Mouse (Mus musculus) induced T-regulatory cell, adult 2 months (primary cell): ENCODE measurements around the gene Vangl2.
A peak's percentile ranks its signal among the peaks of the same experiment; 100 is the strongest.
"Not testable (repeated sequence)": the region's sequence is repeated elsewhere in the genome, so short reads cannot be mapped to it uniquely, and the experiment has no call there.

ENCODE experiments used
- DNase-seq: peaks from one replicate; pipeline ENCODE4 v3.0.0-alpha.2; 2012; ENCODE audit warnings: low read depth

Vangl2 gene

DNA sequence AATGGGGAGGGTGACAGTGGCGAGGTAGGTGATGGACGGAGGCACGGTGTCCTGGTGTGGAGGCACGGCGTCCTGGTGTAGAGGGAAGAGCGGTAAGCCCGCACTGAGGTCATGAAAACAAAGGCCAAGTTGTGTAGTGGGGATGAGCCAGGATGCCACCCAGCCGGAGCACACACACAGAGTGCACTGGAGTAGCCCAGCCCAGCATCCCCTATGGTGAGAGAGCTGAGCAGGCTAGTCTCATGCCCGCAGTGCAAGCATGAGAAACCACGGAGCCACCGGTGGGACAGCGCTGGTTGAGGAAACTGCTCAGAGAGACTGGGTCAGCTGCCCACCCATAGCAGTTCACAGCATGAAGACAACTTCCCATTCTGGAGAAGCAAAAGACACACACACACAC is 26.6 kb downstream of the Vangl2 start:
- DNase-seq = no peak

- peak; percentile 91 for DNase-seq
Measured at GRCm38 (mm10) chr1:172000641-172001040, 27.6 kb downstream of the Vangl2 start.

GRCm38 (mm10) chr1:171998820-171999597 is 29.2 kb downstream of the Vangl2 start:
- DNase-seq = no peak

GRCm38 (mm10) chr1:171996701-171997100 is 31.5 kb downstream of the Vangl2 start:
- DNase-seq = no peak

DNA sequence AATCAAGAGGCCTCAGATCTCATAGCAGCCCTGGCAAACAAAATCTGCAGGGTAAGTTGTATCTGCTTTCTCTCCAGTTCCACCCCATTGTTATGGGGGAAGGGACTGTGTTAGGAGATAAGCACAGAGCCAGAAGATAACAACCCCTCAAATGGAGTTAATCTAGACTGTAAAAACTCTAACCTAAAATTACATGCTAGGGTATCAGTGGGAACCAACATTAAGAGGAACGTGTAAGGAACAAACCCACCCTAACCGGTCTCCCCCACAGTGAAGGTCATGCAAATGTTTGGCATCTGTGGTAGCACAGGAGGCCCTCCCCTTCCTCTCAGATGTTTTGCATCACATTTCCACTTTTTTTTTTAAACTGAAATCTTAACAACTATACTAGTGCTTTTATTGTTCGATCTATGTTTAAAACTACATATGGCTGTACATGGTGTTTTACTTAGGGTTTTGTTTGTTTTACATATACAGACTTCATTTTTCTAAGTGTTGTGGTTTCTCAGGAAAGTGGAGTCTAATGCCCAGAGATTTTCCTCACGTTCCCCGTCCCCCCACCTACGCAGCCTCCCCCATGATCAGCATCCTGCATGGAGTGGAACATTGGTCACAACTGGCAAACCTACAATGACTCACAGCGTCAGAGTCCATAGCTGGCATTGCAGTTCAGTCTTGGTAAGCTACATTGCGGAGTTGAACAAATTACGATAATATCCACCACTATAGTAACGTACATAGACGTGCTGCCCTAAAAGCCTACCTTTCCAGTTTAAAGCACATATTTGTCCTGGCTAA is 33.1 kb downstream of the Vangl2 start:
- DNase-seq = peak; percentile 44

GRCm38 (mm10) chr1:171994501-171994900 is 33.7 kb downstream of the Vangl2 start:
- DNase-seq = no peak

DNA sequence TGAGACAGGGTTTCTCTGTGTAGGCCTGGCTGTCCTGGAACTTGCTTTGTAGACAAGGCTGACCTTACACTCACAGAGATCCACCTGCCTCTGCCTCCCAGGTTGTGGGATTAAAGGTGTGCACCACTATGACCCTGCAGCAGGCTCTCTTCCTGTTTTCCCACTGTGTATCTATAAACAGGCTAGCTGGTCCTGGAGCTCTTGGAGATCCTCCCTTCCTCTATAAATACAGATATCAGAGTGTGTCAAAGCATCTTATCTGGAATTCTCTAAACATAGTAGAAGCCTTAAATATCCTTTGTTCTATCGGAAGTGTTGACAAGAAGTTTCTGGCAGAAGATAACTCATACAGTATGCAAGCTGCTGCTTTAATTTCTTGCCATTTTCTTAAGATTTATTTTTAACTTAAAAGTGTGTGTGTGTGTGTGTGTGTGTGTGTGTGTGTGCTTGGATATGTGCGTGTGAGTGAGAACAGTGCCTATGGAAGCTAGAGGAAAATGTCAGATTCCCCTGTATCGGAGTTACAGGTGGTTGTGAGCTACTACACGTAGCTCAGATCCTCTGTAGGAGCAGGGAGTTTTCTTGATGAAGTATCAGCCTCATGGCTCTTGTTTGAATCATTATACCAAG is 35.2 kb downstream of the Vangl2 start:
- DNase-seq = no peak

DNA sequence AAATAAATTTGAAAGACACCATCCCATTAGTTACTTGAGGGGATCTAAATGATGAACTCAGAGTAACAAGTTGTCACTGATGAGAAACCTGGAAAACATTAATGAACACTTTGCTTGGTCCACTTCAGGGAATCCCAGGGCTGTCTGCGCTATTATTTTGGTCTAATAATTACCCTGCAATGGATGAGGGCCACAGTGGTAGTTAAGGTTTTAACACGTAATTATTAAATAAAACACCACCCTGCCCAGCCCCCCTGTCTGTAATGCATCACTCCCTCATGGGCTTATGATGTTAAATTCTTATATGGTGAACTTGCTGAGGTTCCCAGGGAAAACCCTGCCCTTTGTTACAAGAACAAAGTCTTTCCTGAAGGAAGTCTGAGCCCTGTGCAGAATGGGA is 36.4 kb downstream of the Vangl2 start:
- no peak for DNase-seq

GRCm38 (mm10) chr1:171984121-171984520 is 44.1 kb downstream of the Vangl2 start:
- DNase-seq = no peak

DNA sequence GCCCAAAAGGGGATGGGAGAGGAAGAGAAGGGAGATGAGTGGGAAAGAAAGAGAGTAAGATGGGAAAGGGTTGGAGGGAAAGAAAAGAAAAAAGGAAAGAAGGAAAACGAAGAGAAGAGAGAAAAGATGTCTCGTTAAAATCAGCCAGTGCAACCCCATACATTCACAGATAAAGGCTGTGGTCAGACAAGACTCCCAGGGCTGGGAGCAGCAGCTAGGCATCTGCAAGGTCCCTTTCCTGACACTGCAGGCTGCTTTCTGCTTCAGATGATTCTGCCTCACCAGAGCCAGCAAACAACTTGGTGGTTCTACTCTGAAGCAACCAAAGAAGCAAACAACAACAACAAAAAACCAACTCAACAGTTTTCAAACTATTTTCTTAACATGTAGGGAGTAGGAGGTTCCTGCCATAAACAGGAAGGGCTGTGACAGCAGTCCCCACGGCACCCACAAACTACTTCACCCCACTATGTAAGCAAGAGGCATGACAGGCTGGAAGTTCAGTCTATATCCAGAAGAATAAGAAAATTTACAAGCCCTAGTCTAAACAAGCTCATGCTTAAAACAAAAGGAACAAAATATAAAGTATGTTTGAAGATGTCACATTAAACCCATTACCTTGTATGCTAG is 44.8 kb downstream of the Vangl2 start:
- peak; percentile 71 for DNase-seq

- DNase-seq = peak; percentile 64
Measured at GRCm38 (mm10) chr1:171982740-171983139, 45.5 kb downstream of the Vangl2 start.

- peak; percentile 74 for DNase-seq
Measured at GRCm38 (mm10) chr1:171982170-171982569, 46.1 kb downstream of the Vangl2 start.

DNA sequence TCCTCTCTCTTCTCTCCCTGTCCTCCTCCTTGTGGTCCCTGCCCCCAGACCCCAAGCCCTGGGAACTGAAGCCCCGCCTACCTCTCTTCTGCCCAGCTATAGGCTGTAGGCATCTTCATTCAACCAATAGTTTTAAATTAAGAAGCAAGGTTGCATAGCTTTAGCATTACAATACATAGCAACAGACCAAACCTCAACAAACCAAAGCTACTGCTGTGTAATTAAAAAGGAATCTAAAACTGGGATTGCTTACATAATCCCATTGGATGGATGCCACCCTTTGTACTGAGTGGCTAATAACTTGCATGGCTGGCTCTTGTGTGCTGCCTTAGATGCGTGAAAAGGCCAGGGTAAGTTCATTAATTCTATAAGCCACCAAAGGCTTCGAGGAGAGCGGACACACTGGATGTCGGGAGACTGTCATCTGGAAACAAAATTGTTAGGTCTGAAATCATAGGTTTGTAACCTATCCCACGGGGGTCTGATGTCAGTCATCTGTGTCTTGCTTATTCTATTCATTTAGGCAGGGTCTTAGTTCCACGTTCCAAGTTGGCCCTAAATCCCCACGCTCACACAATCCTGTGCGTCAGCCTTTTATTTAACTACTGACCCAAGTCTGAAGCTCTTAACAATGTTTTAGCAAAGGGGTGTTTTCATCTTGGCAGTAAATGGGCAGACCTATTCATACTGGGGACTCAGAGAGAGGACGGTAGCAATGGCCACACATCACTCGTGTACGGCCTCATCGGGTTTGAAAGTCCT is 48.1 kb downstream of the Vangl2 start:
- no peak for DNase-seq

- no peak for DNase-seq
Measured at GRCm38 (mm10) chr1:171977891-171978290, 50.4 kb downstream of the Vangl2 start.

DNA sequence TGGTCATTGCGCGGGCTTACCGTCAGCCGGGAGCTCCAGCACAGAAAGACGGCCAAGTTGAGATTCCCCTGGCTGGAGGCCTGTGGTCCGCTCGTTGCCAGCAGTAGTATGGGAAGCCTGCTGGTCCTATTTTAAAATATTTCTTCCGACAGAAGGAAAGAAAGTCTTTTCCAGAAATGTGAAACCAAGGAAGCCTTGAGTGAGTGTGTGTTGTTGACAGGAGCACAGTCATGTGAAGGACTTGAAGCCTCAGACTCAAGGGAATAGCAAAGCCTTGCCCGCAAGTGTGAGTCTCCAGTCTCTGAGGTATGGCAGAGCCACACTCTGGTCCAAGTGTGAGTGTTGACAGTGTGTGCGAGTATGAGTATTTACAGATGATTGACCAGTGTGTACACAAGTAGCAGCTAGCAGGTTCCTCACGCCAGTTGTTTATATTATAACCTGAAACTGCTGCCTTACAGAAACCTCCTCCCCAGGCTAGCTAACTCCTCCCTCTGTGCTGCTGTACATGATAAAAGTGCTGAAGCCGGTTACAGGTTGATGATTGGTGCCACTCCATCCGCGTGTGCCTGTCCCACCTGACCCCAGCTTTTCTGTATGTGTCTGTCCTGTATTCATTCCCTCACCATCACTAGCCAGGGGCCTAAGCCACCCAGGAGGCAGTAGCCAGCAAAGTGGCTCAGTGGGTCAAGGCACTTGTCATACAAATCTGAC is 51.3 kb downstream of the Vangl2 start:
- DNase-seq = peak; percentile 55

DNA sequence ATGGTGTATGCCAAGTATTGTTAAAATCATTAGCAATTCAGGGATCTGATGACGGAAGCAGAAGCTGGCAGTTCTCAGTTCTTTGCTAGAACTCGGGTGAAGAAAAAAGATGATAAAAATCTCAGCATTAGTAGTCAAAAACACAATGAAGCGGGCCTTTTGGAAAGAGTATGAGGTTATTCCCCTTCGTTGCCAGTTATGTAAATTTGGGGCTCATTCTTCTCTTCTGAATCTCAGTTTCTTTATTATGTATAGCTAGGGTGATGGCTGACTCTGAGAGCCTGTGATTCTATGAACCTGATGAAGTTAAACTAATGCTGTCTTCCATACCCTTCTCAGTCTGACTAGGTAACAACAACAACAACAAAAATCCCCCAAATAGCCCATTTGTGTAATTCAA is 52.4 kb downstream of the Vangl2 start:
- peak; percentile 83 for DNase-seq

- DNase-seq = peak; percentile 89
Measured at GRCm38 (mm10) chr1:171975377-171975776, 52.9 kb downstream of the Vangl2 start.

GRCm38 (mm10) chr1:171974361-171974760 is 53.9 kb downstream of the Vangl2 start:
- DNase-seq = not testable (repeated sequence)

- DNase-seq = no peak
Measured at GRCm38 (mm10) chr1:171970854-171971586, 57.2 kb downstream of the Vangl2 start.

- DNase-seq = no peak
Measured at GRCm38 (mm10) chr1:171969221-171969620, 59.0 kb downstream of the Vangl2 start.
